Mouse (Mus musculus): ENCODE measurements around the gene Smok3a. TPM values are rescaled to one million over a fixed set of nuclear protein-coding genes. Genes with fewer than 3 reads are reported as not detected.
"Not testable (repeated sequence)": the region's sequence is repeated elsewhere in the genome, so short reads cannot be mapped to it uniquely, and the experiment has no call there.

Smok3a gene
- polyA plus RNA-seq, 1 experiment from 2014 or later = not detected

DNA sequence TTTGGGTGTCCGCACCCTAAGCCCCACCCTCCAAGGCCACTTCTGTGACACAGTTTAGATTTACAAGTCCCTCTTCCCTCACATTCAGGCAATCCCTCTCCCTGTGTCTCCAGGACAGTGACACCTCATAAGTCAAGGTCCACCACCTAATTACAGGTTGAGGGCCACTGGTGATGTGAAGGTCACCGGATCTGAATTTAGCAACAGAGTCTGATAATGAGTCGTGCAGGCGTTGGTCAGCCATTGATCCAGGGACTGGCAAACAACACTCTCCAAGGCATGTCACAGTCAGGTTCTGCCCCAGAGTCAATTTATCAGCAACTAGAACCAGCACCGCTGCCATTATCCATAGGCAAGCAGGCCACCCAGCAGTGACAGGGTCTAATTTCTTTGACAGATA lies 8.7 kb upstream of the Smok3a start:
- ATAC-seq (ENCODE audit: low FRiP score) (no peak), DNase-seq (ENCODE audit: low spot score) (no peak)
- no peaks in the 10 kb centered on the region for H3K4me1 ChIP-seq (replicated peaks; ENCODE audit: control insufficient read depth, insufficient read depth, low read length)
- H3K36me3 ChIP-seq (replicated peaks; ENCODE audit: control insufficient read depth, insufficient read depth) = no peaks in the 10 kb centered on the region
- H3K27me3 ChIP-seq (ENCODE audit: control insufficient read depth, insufficient read depth, low read length) = no peaks in the 10 kb centered on the region
- no peaks in the 10 kb centered on the region for H3K9me3 ChIP-seq (ENCODE audit: control insufficient read depth, low read length)
- 93% methylated on average over 5 of the region's 5 CpGs for WGBS
- H3K4me3 ChIP-seq (replicated peaks; ENCODE audit: low read length) = no peak overlapping the region
- H3K9ac ChIP-seq = no peak overlapping the region
- no peak overlapping the region for H3K4me2 ChIP-seq (replicated peaks)
- no peak overlapping the region for H3K27ac ChIP-seq

DNA sequence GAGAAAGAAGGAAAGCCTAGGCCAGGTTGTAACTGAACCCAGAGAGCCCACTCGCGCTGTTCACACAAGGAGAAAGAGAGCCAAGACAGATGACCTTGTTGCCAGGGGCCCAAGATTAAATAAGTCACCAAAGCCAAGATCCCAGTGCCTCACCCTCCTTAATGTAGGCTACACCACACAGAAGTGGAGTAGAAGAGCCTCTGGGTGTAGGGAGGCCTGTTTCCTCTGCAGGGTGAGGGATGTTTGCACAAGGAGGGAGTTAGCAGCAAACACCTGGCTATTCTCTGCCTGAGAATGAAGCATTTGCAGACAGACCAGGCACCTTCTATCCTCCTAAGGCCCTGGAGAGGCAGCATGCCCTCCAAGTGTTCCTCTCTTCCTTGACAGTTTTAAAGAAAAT lies 4.5 kb upstream of the Smok3a start:
- ATAC-seq (ENCODE audit: low FRiP score) (no peak), DNase-seq (ENCODE audit: low spot score) (no peak)
- Histone ChIP-seq H3K27ac (no peak overlapping the region), H3K9ac (no peak overlapping the region), H3K4me1 (replicated peaks; ENCODE audit: control insufficient read depth, insufficient read depth, low read length) (no peaks in the 10 kb centered on the region), H3K36me3 (replicated peaks; ENCODE audit: control insufficient read depth, insufficient read depth) (no peaks in the 10 kb centered on the region), H3K4me2 (replicated peaks) (no peak overlapping the region), H3K9me3 (ENCODE audit: control insufficient read depth, low read length) (no peaks in the 10 kb centered on the region), H3K27me3 (ENCODE audit: control insufficient read depth, insufficient read depth, low read length) (no peaks in the 10 kb centered on the region), H3K4me3 (replicated peaks; ENCODE audit: low read length) (no peak overlapping the region)
- WGBS = 96% methylated on average over 2 of the region's 2 CpGs

- DNase-seq (ENCODE audit: low spot score) (no peak), ATAC-seq (ENCODE audit: low FRiP score) (no peak)
- Histone ChIP-seq H3K9me3 (ENCODE audit: control insufficient read depth, low read length) (no peaks in the 10 kb centered on the region), H3K36me3 (replicated peaks; ENCODE audit: control insufficient read depth, insufficient read depth) (no peaks in the 10 kb centered on the region), H3K9ac (no peak overlapping the region), H3K27ac (no peak overlapping the region), H3K4me1 (replicated peaks; ENCODE audit: control insufficient read depth, insufficient read depth, low read length) (no peaks in the 10 kb centered on the region), H3K4me2 (replicated peaks) (no peak overlapping the region), H3K4me3 (replicated peaks; ENCODE audit: low read length) (no peak overlapping the region), H3K27me3 (ENCODE audit: control insufficient read depth, insufficient read depth, low read length) (no peaks in the 10 kb centered on the region)
These were observed 4.1 kb upstream of the Smok3a start for GRCm38 (mm10) chr5:138016997-138017396.

GRCm38 (mm10) chr5:138019577-138019976 lies 1.5 kb upstream of the Smok3a start:
- WGBS = 89% methylated on average over 3 of the region's 4 CpGs
- DNase-seq (ENCODE audit: low spot score); H3K36me3 ChIP-seq (replicated peaks; ENCODE audit: control insufficient read depth, insufficient read depth); H3K4me3 ChIP-seq (replicated peaks; ENCODE audit: low read length); H3K4me2 ChIP-seq (replicated peaks); H3K27me3 ChIP-seq (ENCODE audit: control insufficient read depth, insufficient read depth, low read length); H3K4me1 ChIP-seq (replicated peaks; ENCODE audit: control insufficient read depth, insufficient read depth, low read length); H3K9ac ChIP-seq; ATAC-seq (ENCODE audit: low FRiP score); H3K9me3 ChIP-seq (ENCODE audit: control insufficient read depth, low read length); H3K27ac ChIP-seq: not testable (repeated sequence)

- not testable (repeated sequence) for H3K4me3 ChIP-seq (replicated peaks; ENCODE audit: low read length)
- no CpG with 5 or more reads among the region's 5 CpGs for WGBS
These were observed 31.8 kb downstream of the Smok3a start, which contains the start of gene Smok3c for GRCm38 (mm10) chr5:138052894-138053293. Gene Smok3c, plus strand, starts transcription at chr5:138053194.

GRCm38 (mm10) chr5:138073803-138074202 lies 52.7 kb downstream of the Smok3a start:
- WGBS = 83% methylated on average over 4 of the region's 4 CpGs
- no peak for ATAC-seq (ENCODE audit: low FRiP score)
- Histone ChIP-seq H3K27ac (no peak overlapping the region), H3K27me3 (ENCODE audit: control insufficient read depth, insufficient read depth, low read length) (no peaks in the 10 kb centered on the region), H3K36me3 (replicated peaks; ENCODE audit: control insufficient read depth, insufficient read depth) (no peaks in the 10 kb centered on the region), H3K9ac (no peak overlapping the region), H3K4me2 (replicated peaks) (no peak overlapping the region), H3K4me1 (replicated peaks; ENCODE audit: control insufficient read depth, insufficient read depth, low read length) (no peaks in the 10 kb centered on the region), H3K4me3 (replicated peaks; ENCODE audit: low read length) (no peak overlapping the region), H3K9me3 (ENCODE audit: control insufficient read depth, low read length) (no peaks in the 10 kb centered on the region)
- DNase-seq (ENCODE audit: low spot score) = no peak

More at GRCm38 (mm10) chr5:138052894-138053293, 31.8 kb downstream of the Smok3a start, which contains the start of gene Smok3c:
- not testable (repeated sequence) for H3K36me3 ChIP-seq (replicated peaks; ENCODE audit: control insufficient read depth, insufficient read depth); H3K9me3 ChIP-seq (ENCODE audit: control insufficient read depth, low read length); H3K4me1 ChIP-seq (replicated peaks; ENCODE audit: control insufficient read depth, insufficient read depth, low read length); ATAC-seq (ENCODE audit: low FRiP score); DNase-seq (ENCODE audit: low spot score); H3K9ac ChIP-seq; H3K4me2 ChIP-seq (replicated peaks); H3K27ac ChIP-seq; H3K27me3 ChIP-seq (ENCODE audit: control insufficient read depth, insufficient read depth, low read length)

DNA sequence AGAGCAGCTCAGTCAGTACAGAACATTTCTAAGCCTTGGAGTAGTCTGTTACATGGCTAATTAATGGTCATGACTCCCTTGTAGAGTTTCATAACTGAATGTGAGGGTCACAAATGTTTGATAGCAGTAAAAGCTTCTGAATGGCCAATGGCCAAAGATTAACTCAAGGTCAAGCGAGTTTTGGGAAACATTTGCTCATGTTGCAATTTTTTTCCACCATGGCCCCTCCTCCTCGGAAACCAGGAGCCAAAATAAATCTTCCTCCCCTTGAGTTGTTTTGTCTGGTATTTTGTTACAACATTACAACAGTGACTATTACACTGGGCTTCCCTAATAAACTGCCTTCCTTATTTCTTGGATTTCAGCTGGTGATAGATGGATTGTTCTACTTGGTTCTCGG lies 54.6 kb downstream of the Smok3a start:
- ATAC-seq (ENCODE audit: low FRiP score) (no peak), DNase-seq (ENCODE audit: low spot score) (no peak)
- H3K4me3 ChIP-seq (replicated peaks; ENCODE audit: low read length) = no peak overlapping the region
- H3K36me3 ChIP-seq (replicated peaks; ENCODE audit: control insufficient read depth, insufficient read depth) = no peaks in the 10 kb centered on the region
- H3K4me2 ChIP-seq (replicated peaks) = no peak overlapping the region
- no peaks in the 10 kb centered on the region for H3K9me3 ChIP-seq (ENCODE audit: control insufficient read depth, low read length)
- H3K27me3 ChIP-seq (ENCODE audit: control insufficient read depth, insufficient read depth, low read length) = no peaks in the 10 kb centered on the region
- no peak overlapping the region for H3K9ac ChIP-seq
- 77% methylated on average over 3 of the region's 3 CpGs for WGBS
- H3K27ac ChIP-seq = no peak overlapping the region
- no peaks in the 10 kb centered on the region for H3K4me1 ChIP-seq (replicated peaks; ENCODE audit: control insufficient read depth, insufficient read depth, low read length)

DNA sequence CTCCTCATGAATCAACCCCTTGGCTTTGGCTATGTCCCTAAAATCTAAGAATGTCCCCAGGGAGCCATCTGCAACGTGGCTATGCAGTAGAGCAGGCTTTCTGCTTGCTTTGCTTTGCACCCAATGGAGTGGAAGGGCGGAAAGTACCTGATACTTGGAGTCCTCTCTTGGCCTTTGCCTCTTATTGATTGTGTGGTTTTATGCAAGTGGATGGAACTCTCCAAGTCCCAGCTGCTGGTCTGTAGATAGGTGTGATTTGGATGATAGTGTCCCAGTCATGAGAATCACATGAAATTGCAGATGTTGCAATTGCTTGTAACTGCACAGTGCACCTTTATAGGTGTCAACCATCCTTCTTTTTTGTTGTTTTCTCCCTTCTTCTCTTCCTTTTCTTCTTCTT lies 55.1 kb downstream of the Smok3a start:
- no peak overlapping the region for H3K4me3 ChIP-seq (replicated peaks; ENCODE audit: low read length)
- 58% methylated on average over 2 of the region's 2 CpGs for WGBS

GRCm38 (mm10) chr5:138080456-138080855 lies 59.4 kb downstream of the Smok3a start:
- no peak overlapping the region for H3K9ac ChIP-seq
- H3K36me3 ChIP-seq (replicated peaks; ENCODE audit: control insufficient read depth, insufficient read depth) = no peaks in the 10 kb centered on the region
- H3K4me1 ChIP-seq (replicated peaks; ENCODE audit: control insufficient read depth, insufficient read depth, low read length) = 0 out of 2 replicates have a peak, but pooled peaks cover 3% of the 10 kb centered on the region
- H3K9me3 ChIP-seq (ENCODE audit: control insufficient read depth, low read length) = no peaks in the 10 kb centered on the region
- no peak for DNase-seq (ENCODE audit: low spot score)
- no peak for ATAC-seq (ENCODE audit: low FRiP score)
- H3K4me2 ChIP-seq (replicated peaks) = no peak overlapping the region
- 94% methylated on average over 5 of the region's 5 CpGs for WGBS
- H3K27me3 ChIP-seq (ENCODE audit: control insufficient read depth, insufficient read depth, low read length) = no peaks in the 10 kb centered on the region
- H3K4me3 ChIP-seq (replicated peaks; ENCODE audit: low read length) = no peak overlapping the region
- H3K27ac ChIP-seq = no peak overlapping the region

More for the DNA sequence above, 55.1 kb downstream of the Smok3a start:
- H3K36me3 ChIP-seq (replicated peaks; ENCODE audit: control insufficient read depth, insufficient read depth) = no peaks in the 10 kb centered on the region
- DNase-seq (ENCODE audit: low spot score) (no peak), ATAC-seq (ENCODE audit: low FRiP score) (no peak)
- H3K9me3 ChIP-seq (ENCODE audit: control insufficient read depth, low read length) = no peaks in the 10 kb centered on the region
- H3K4me1 ChIP-seq (replicated peaks; ENCODE audit: control insufficient read depth, insufficient read depth, low read length) = no peaks in the 10 kb centered on the region
- no peaks in the 10 kb centered on the region for H3K27me3 ChIP-seq (ENCODE audit: control insufficient read depth, insufficient read depth, low read length)
- no peak overlapping the region for H3K4me2 ChIP-seq (replicated peaks)
- no peak overlapping the region for H3K9ac ChIP-seq
- H3K27ac ChIP-seq = no peak overlapping the region

DNA sequence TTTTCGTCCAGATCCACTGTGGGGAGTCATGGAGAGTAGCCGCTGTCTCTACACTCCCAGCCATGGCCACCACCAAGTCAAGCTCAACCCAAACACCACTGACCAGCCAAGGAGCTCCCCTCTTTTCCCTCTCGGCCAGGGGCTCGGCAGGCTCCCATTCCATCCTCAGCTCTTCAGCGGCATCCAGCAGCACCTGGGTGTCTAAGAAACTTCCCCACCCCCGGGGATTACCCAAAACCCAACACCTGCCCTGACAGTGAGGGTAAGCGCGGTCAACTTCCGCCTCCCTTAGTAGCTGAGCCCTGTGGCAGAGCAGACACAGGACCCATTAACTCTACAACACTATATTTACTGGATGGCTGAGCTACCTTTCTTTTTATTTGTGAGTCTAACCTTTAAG lies 60.4 kb downstream of the Smok3a start:
- 83% methylated on average over 9 of the region's 9 CpGs for WGBS
- Histone ChIP-seq H3K4me1 (replicated peaks; ENCODE audit: control insufficient read depth, insufficient read depth, low read length) (peaks cover 10% of the 10 kb centered on the region), H3K27me3 (ENCODE audit: control insufficient read depth, insufficient read depth, low read length) (no peaks in the 10 kb centered on the region), H3K9ac (no peak overlapping the region), H3K27ac (no peak overlapping the region), H3K4me2 (replicated peaks) (no peak overlapping the region), H3K36me3 (replicated peaks; ENCODE audit: control insufficient read depth, insufficient read depth) (no peaks in the 10 kb centered on the region), H3K4me3 (replicated peaks; ENCODE audit: low read length) (no peak overlapping the region), H3K9me3 (ENCODE audit: control insufficient read depth, low read length) (no peaks in the 10 kb centered on the region)
- DNase-seq (ENCODE audit: low spot score) (no peak), ATAC-seq (ENCODE audit: low FRiP score) (no peak)
